Mouse (Mus musculus) WW6 (cell line): Measurements from ENCODE around the gene Fev.

Experiments used
- DNase-seq: peaks from one replicate; pipeline ENCODE4 v3.0.0-alpha.2; 2013; ENCODE audit warnings: low read depth, low spot score

Fev gene

DNA sequence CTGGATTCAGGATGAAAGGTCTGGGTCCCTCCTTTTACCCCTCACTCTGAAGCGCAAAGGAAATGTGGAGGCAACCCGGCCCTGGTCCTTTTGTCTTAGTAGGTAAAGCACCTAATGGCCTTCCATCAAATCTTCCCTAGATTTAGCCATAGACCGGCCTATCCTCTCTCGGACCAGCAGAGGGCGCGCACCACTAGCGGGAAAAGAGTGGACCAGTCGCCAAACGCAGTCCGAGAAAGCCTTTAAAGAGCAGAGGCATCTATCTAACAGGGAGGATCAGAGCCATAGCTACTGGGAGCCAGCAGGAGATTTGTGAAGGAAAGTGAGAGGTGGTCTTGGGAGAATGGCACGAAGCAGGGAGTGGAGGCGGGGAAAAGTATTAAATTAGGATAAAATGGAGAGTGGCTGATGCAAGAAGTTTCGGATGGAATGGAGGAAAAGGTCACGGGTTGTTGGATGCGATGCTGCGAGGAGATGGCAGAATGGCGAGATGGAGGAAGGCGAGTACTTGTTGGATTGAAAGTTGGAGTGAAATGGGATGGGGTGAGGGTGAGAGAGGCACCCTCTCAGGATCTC is 4.3 kb downstream of the Fev start:
- no peak for DNase-seq

DNA sequence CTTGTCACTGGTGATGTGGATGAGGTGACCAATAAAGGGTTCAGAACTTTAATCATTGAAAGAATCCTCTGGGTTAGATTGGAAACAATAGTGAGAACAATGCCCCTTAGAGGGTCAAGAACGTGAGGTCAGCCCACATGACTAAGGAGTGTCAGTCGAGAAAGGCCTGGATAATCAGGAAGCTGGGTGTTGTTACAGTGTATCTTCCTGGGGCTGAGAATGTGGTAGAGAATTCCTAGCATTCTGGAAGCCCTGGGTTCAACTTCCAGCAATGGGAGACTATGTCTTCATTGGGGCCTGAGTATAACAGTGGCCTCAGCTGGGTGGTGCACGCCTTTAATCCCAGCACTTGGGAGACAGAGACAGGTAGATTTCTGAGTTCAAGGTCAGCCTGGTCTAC is 8.0 kb downstream of the Fev start:
- DNase-seq: no peak

DNA sequence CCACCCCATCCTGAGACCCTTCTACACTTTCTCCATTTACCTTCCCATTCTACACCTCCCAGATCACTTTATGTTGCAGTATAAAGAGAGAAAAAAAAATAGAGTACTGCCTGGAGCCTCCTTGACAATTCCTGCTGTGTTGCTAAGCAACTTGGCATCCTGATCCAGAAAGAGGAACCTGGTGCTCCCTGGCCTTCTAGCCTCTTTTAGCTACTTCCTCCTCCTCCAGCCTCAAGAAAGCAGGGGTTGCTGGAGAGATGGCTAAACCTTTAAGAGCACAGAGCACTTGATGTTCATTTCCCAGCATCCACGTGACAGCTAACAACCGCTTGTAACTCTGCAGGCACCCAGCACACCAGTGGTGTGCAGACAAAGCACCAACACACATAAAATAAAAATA is 13.0 kb downstream of the Fev start:
- no peak for DNase-seq

DNA sequence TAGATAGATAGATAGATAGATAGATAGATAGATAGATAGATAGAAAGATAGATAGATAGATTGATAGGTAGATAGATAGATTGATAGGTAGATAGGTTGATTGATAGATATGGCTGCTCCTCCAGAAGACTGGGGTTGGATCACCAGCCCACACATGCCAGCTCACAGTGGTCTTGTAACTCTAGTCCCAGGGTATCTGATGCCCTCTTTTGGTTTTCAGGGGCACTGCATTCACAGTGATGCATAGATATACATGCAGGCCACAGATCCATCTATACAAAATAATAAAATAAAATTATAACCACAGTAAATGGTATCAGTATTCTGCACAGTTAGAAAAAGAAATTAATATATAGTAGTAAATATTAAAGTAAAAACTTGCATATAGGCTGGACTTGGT is 23.4 kb downstream of the Fev start:
- no peak for DNase-seq

DNA sequence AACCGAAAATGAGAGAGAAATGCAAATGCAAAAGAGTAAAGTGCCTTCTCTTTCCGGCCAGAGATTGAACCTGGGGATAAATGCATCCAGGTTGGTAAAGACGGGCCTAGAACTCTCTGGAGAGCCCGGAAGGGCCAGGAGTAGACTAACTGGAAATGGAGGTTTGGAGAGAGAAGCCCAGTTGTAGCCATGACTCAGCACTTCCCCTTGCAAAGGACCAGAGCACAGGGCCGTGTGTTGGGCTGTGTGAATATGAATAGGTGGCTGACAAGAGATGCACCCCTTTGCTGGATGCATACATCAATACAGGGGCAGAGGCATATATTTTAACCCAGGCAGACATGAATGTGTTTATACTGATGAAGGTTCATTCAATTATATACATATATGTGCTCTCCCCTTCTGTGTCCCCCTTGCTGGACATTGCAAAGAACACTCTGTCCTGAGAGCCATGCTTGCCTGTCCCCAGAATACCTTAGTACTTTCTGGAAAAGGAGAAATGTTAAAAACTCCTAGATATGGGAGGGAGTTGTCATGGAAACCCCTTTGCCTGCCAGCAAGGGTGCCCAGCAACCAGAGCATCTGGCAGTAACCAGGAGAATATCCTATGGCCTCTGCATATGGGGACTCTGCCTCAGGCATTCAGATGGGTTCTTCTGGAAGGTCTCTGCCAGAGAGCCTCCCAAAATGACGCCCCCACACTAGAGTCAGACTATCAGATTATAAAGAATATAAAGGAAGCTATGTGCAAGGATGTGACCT is 25.8 kb downstream of the Fev start:
- DNase-seq: no peak

DNA sequence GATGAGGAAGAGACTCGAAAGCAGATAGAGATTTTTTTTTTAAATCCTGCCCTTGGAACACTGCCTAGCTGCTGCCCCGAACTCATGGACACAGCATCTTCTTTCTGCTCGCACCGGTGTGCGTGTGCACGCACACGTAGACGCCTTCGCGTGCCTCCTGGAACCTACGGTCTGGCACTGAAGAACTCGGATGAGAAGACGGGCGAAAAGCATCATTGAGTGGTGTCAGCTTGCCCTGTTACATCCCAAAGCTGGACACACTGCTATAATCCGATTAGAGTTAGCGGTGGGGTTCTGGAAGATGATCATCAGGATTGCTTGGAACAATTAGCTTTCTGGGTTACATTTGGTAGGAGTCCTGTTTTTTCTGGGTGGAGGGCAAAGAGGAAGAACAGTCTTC is 26.4 kb downstream of the Fev start:
- no peak for DNase-seq

DNA sequence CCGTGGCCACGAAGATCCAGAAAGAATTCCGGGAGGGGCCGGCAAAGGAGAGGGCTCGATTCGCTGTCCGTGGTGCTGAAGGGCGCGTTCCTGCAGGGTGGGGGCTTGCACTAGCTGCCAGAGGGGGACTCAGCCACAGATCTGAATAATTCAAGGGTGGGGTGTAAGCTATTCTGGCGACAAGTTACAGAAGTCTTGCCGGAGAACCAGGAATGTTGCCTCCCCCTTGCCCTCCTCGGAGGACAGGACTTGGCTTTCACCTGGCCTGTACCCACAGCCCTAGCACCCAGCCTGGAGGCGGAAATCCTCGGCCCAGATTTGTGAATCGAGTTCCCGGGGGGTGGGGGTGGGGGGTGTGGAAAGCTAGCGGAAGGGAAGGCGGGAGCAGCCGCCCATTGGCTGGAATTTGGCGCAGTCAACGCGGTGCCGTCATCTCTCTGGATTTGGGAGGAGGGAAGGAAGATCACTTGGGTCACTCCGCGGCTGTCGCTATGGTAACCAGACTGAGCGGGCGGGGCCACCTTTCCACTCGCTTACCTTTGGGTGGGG is 27.0 kb downstream of the Fev start:
- DNase-seq: peak; percentile 67

DNA sequence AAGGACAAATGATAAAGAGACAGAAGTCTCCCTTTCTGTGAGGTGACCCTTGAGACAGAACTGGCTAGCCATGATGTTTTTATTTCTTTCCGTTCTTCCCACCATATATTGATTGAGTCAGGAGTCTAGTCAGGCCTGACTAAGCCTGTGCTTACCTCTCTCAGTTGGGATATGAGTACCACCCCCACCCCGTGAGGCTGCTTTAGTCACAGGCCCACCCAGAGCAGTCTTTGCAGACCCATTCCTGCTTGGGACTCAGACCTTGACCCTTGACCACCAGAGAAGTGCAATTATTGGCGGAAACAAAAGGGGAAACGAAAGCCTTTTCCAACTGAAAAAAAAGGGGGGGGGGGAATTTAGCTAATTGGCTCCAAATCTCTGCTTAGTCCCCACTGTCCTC is 27.5 kb downstream of the Fev start:
- DNase-seq: no peak

DNA sequence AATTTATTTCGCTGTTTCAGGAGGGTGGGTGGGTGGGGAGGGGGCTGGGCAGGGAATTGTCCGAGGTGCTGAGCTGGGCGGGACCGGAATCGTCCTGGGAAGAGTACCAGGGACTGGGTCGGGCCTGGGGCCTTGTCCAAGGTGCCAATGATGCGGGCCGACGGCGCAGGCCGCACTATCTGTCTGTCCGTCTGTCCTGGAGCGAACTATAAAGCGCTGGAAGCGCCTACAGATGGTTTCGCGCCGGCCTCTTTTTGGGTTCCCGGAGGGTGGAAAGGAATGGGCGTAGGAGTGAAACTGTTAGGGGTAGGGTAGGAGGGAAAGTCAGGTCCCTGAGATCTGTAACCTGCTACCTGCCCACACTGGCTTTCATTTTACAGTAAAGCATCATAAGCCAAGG is 28.0 kb downstream of the Fev start:
- DNase-seq: no peak

DNA sequence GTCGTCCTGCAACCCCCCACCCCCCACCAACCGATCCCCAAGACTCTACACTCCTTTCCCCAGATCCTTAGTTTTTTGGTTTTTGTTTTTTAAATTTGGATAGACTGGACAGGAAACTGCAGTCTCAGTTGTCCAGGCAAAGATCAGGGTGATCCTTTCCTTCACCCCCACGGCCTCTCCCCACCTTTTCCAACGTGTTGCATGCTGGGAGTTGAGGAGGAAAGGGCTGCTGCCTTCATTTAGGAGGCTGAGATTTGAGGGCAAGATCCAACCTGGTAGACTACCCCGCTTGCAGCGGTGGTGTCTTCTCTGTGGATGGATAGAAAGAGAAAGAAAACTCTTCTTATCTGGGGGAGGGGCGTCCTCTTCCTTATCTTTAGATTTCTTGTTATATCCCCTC is 28.4 kb downstream of the Fev start:
- no peak for DNase-seq

DNA sequence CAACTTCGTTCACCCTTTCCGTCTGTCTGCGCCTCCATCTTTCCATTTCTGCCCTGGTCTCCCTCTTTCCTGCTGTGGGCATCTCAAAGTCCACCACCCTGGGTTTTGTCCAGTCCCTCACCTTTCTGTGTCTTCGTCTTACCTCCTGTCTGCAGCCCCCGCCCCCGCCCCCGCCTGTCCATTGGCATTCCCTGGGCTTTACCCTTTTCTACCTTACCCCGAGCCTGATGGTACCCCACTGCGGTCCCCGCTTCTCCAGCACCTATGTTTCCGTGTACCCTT is 28.8 kb downstream of the Fev start:
- DNase-seq: no peak

DNA sequence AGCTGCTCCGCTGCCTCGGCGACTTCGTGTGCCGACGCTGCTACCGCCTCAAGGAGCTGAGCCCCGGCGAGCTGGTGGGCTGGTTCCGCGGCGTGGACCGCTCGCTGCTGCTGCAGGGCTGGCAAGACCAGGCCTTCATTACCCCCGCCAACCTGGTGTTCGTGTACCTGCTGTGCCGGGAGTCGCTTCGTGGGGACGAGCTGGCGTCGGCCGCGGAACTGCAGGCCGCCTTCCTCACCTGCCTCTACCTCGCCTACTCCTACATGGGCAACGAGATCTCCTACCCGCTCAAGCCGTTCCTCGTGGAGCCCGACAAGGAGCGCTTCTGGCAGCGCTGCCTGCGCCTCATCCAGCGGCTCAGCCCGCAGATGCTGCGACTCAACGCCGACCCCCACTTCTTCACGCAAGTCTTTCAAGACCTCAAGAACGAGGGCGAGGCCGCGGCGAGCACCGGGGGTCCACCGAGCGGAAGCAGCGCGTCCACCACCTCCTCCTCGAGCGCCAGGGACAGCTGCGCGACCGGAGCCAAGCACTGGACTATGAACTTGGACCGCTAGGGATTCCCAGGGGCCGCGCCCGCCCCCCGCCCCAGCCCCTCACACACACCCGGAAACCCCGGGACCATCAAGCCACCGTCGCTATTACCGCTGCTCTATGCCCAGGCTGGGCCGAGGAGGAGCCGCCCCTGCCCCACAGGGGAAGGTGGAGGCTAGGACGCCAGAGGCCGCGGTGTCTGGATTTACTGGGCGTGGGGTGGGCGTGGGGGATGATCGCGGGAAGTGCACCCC is 29.4 kb downstream of the Fev start:
- no peak for DNase-seq

DNA sequence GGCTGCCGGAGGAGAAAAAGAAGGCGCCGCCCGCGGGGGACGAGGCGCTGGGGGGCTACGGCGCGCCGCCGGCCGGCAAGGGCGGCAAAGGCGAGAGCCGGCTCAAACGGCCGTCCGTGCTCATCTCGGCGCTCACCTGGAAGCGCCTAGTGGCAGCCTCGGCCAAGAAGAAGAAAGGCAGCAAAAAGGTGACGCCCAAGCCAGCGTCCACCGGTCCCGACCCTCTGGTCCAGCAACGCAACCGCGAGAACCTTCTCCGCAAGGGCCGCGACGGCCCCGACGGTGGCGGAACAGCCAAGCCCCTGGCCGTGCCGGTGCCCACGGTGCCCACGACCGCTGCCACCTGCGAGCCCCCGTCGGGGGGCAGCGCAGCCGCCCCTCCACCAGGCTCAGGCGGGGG is 30.1 kb downstream of the Fev start:
- no peak for DNase-seq

DNA sequence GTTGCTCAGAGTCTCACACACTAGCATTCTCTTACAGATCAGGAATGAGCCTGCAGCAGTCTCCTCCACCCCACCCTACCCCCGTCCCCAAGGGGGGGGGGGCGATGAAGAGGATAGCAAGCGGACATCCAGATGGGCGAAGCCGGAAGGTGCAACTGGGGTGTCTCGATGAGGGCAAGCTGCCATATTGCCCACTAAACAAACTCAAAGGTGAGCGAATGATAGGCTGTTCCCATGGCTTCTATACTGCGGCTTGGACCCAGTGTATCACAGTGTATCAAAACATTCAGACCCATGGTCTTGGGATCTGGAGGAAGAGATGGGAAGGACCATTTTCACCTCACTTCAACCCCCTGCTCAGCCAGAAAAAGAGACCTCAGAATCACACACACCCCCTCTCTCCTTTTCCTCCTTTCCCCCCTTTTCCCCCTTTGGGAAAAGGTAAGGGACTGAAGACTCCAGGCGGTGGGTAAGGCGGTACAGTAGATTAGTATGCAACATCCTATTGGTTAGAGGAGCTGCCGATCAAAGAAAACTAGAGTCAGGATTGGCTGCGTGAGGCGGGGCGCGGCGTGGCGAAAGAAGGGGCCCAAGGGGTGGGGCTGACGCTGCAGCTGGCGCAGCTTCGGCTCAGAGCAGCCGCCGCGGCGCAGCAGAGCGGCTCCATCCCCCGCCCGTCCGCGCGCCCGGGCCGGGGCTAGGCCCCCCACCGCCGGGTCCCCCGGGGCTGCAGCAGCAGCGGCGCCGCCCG is 30.7 kb downstream of the Fev start, which contains the start of gene Cdk5r2:
Gene Cdk5r2 (plus strand): TSS at position 629 of the 751 bp plus-strand sequence.
- DNase-seq: peak; percentile 78

DNA sequence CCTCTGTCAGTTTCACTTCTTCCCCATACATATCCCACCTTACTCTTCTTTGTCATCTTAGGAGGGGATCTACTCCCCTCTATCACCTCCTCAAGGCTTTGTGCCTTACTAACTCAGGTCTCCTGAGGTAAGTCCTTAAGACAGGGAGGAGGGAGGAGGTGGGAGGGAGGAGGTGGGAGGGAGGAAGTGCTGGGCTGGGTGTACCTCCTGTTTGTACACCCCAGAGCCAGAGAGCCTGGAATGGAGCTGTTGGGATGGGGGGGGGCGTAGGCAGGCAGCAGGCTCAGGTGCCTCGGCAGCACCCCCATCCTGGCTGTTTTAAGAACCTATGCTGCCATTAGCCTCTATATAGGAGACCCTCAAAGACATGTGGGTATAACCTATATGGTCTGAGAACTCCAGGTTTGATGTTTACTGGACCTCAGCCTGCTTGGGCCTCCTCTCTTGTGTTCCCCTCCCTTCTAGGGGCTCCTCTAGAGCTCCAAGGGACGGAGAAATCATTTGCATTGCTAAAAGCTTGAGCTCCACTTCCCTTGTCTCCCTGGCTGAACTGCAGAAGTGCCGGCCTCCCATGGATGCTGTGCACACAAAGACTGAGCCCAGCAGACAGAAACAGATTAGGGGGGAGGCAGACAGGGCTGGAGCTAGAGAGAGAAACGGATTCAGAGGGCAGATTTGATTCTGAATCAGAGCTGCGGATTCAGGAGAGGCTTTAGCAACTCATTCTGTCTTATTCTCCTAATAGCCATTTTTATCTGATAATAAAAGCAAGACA is 34.0 kb downstream of the Fev start:
- DNase-seq: no peak

DNA sequence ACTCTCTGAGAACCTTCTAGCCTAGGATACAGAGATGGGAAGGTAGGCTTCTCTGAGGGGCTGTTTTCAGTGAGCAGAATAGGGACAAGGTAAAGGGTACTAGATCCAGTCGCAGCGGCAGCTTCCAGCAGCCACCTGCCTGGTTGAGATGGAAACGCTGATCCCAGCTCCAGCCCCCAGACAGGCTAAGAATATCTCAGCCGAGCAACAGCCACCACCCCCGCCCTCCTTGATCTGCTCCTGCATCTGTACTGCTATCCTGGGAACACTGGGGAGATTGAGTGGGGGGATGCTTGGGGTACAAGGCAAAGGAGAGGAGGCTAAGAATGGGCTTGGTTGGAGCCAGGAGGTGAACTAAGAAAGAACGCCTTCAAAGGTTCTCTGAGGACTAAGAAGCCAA is 35.0 kb downstream of the Fev start:
- DNase-seq: no peak

DNA sequence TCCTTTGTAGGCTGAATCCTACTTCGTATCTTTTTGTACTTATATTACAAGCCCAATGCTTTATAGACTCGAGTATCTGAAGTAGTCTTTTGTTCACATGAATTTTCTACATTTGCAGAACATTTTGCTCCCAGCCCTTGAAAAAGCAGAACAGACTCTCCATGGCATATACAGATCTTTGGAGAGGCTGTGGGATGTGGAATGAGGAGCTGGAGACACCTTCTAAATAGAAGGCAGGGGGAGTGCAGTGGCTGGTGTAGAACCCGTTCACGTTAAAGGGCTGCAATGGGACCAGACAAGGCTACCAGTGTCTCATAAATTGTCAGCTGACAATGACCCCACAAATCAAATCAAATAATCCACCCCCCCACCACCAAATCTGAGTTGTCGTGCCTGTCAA is 36.3 kb downstream of the Fev start:
- DNase-seq: no peak

DNA sequence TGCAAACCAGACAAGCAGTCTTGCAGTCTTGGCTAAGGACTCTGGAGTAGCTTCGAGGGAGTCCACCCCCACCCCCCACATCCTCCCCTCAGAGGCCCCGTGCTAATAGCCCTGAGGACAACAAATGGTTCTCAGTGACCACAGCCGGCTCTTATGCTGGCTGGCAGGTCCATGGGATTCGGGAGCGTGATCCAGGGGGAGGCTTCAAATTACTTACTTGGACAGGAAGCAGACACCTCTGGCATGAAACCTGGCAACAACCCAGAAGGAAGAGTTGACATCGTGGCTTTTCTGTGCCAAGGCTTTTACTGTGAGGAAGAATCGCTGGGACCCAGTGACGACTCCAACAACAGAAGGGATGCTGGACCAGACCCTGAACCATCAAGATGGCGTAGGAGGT is 38.9 kb downstream of the Fev start:
- no peak for DNase-seq

DNA sequence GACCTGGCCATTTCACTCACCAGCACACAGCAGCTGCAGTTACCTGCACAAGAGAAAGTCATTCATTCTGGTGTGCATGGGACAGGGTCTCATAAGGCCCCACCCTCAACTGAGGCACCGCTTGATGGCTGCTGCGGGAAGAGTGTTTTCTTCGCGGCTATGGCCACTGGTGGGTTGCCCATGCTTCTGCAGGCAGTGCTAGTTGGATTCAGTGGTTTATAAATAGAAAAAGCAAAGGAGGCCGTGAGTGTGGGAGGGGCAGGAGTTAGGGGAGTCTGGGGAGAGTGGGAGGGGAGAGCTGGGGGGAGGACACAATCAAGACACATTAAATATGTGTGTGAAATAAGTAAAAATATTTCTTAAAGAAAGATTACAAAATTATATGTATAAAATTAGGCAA is 42.1 kb downstream of the Fev start:
- no peak for DNase-seq

DNA sequence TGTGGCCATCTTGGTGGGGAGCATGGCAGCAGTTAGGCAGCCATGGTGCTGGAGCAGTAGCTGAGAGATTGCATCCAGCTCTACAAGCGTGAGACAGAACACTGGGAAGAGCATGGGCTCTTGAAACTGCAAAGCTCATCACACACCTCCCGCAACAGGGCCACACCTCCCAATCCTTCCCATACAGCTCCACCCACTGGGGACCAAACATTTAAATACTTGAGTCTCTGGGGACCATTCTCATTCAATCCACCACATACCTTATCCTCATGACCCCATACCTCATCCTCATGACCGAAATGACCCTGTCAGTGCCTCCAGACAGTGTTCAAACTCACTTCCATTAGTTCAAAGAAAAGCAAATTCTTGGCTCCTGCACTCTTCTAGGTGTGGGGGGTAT is 52.0 kb downstream of the Fev start:
- no peak for DNase-seq
